Comparison of ENCODE assay signal across 15 mouse cellular contexts in the genomic region with DNA sequence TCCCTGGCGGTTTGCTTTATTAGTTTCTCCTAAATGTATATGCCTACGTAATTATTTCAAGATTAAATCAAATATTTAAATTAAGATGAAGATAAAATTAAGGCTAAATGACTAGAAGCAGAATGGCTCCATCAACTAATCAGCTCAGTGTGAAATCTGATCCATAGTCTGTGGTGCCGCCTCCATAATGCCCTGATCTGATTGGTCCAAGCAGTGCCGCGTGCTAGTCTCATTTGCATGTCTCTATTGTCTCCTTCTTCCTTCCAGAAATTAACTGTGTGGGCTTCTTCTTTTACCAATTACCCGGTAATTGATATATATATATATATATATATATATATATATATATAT.
DNase-seq lines count a peak whose midpoint lies in the region; ATAC-seq lines count a peak whose summit lies in the region.
"Had no signal": no experiment of that assay in that cellular context is flagged by ENCODE, and none has a peak within 500 bp of the region (broad histone marks: within the 10 kb centered on the region; RNA-seq: fewer than 3 reads in every experiment).

No protein-coding gene starts in this region.

- no peak for ATAC-seq in heart, embryonic 14.5 days (ENCODE audit: insufficient number of reproducible peaks, insufficient read depth, low FRiP score, low read depth)
- peak; percentile 85 for ATAC-seq in hindbrain, embryonic 16.5 days
- no peak for ATAC-seq in intestine, embryonic 15.5 days

- H3K4me2 ChIP-seq in heart, embryonic 14.5 days (ENCODE audit: low read length), result peak overlapping the region; percentile 15; the same call in 1 of the 2 replicates
- H3K4me2 ChIP-seq in hindbrain, embryonic 16.5 days (ENCODE audit: low read length), result peak overlapping the region; percentile 49
- no peak overlapping the region for H3K4me2 ChIP-seq in intestine, embryonic 15.5 days (replicated peaks)
- H3K4me2 ChIP-seq: liver, embryonic 11.5 days had no signal

- no peak overlapping the region for H3K27ac ChIP-seq in heart, embryonic 14.5 days (replicated peaks in 1 of 2; ENCODE audit: control insufficient read depth in 1 of 2, insufficient read depth in 1 of 2, low read depth in 2 of 2, low read length in 2 of 2)
- peak overlapping the region; percentile 37; the same call in 1 of the 2 replicates for H3K27ac ChIP-seq in hindbrain, embryonic 16.5 days (ENCODE audit: low read depth, low read length)
- no peak overlapping the region for H3K27ac ChIP-seq in intestine, embryonic 15.5 days

- 34% methylated on average over 6 of the region's 6 CpGs for WGBS in heart, embryonic 14.5 days
- 27% methylated on average over 6 of the region's 6 CpGs for WGBS in hindbrain, embryonic 16.5 days
- WGBS in intestine, embryonic 15.5 days, result 39% methylated on average over 6 of the region's 6 CpGs

- no peaks in the 10 kb centered on the region for H3K9me3 ChIP-seq in heart, embryonic 14.5 days (ENCODE audit: control insufficient read depth, low read length)
- no peaks in the 10 kb centered on the region for H3K9me3 ChIP-seq in hindbrain, embryonic 16.5 days (ENCODE audit: control insufficient read depth, low read length)
- H3K9me3 ChIP-seq in intestine, embryonic 15.5 days, result no peaks in the 10 kb centered on the region

- no peaks in the 10 kb centered on the region for H3K27me3 ChIP-seq in heart, embryonic 14.5 days (ENCODE audit: control insufficient read depth, insufficient read depth, low read length)
- no peaks in the 10 kb centered on the region for H3K27me3 ChIP-seq in hindbrain, embryonic 16.5 days (replicated peaks; ENCODE audit: control insufficient read depth, insufficient read depth, low read length)
- H3K27me3 ChIP-seq in intestine, embryonic 15.5 days (replicated peaks), result no peaks in the 10 kb centered on the region
- H3K27me3 ChIP-seq: CH12.LX; megakaryocyte, embryonic 14.5 days had no signal

- H3K9ac ChIP-seq in heart, embryonic 14.5 days (ENCODE audit: low read length), result no peak overlapping the region
- no peak overlapping the region for H3K9ac ChIP-seq in hindbrain, embryonic 16.5 days (ENCODE audit: low read depth, low read length)
- no peak overlapping the region for H3K9ac ChIP-seq in intestine, embryonic 15.5 days

- no peaks in the 10 kb centered on the region for H3K36me3 ChIP-seq in heart, embryonic 14.5 days (ENCODE audit: control insufficient read depth, insufficient read depth, low read length)
- no peaks in the 10 kb centered on the region for H3K36me3 ChIP-seq in hindbrain, embryonic 16.5 days (ENCODE audit: control insufficient read depth, insufficient read depth, low read length)
- H3K36me3 ChIP-seq in intestine, embryonic 15.5 days, result no peaks in the 10 kb centered on the region

- H3K4me3 ChIP-seq in heart, embryonic 14.5 days (ENCODE audit: control insufficient read depth in 1 of 2, insufficient read depth in 1 of 2, low read depth in 1 of 2, low read length in 2 of 2), result no peak overlapping the region
- 0 out of 2 replicates have a peak overlapping the region, but pooled peaks have one; percentile 1 for H3K4me3 ChIP-seq in hindbrain, embryonic 16.5 days (ENCODE audit: low read length)
- no peak overlapping the region for H3K4me3 ChIP-seq in intestine, embryonic 15.5 days (replicated peaks)
- H3K4me3 ChIP-seq: megakaryocyte, embryonic 14.5 days had no signal

- no peak for DNase-seq in heart, postnatal 4 days
- DNase-seq in retina, postnatal 1 day, result peak; percentile 53
- no peak for DNase-seq in retina, embryonic 14.5 days (ENCODE audit: low spot score)
- DNase-seq in cerebellum, adult 9-11 months, result no peak
- DNase-seq in layer of hippocampus, postnatal 10 days (ENCODE audit: low spot score in 2 of 2), result no peak
- DNase-seq: adrenal gland, postnatal 36 days; cerebellum, adult 18-20 months; gastrocnemius, postnatal 14 days; kidney, postnatal 25 days had no signal

- peaks cover 0 to 2% of the 10 kb centered on the region in 2 experiments; a peak in 2 of 4 replicates for H3K4me1 ChIP-seq in heart, embryonic 14.5 days (ENCODE audit: control insufficient read depth in 2 of 2, insufficient read depth in 2 of 2, low read length in 2 of 2)
- H3K4me1 ChIP-seq in hindbrain, embryonic 16.5 days (ENCODE audit: control insufficient read depth, insufficient read depth, low read depth, low read length), result peaks cover 4% of the 10 kb centered on the region
- no peaks in the 10 kb centered on the region for H3K4me1 ChIP-seq in intestine, embryonic 15.5 days (replicated peaks)
- H3K4me1 ChIP-seq: megakaryocyte, embryonic 14.5 days had no signal
